Mouse (Mus musculus): ENCODE results near the gene Cdkn1a. TPM values are rescaled to one million over a fixed set of nuclear protein-coding genes. Genes with fewer than 3 reads are reported as not detected.
"Not testable (repeated sequence)": the region's sequence is repeated elsewhere in the genome, so short reads cannot be mapped to it uniquely, and the experiment has no call there.

The Cdkn1a gene
- polyA plus RNA-seq, 1 experiment = 31.1 TPM

DNA sequence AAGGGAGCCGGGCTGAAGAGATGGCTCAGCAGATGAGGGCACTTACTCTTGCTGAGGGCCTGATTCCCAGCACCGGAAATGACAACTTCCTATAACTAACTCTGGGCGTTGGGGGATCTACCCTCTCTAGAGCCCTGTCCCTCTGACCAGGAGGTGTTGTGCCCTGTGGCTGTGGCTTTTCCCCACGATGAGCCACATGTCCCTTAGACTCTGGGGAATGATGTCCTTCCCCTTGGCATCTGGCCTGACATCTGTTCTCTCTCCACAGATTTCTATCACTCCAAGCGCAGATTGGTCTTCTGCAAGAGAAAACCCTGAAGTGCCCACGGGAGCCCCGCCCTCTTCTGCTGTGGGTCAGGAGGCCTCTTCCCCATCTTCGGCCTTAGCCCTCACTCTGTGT lies 8.3 kb downstream of the Cdkn1a start:
- Histone ChIP-seq H3K36me3 (ENCODE audit: control insufficient read depth, insufficient read depth, low read length) (no peaks in the 10 kb centered on the region), H3K27ac (ENCODE audit: control insufficient read depth, insufficient read depth, low read length) (no peak overlapping the region), H3K4me3 (ENCODE audit: control insufficient read depth, insufficient read depth, low read length) (no peak overlapping the region), H3K27me3 (ENCODE audit: control insufficient read depth, insufficient read depth, low read length) (peaks cover 6% of the 10 kb centered on the region; the same call in 1 of the 2 replicates), H3K4me1 (replicated peaks; ENCODE audit: control insufficient read depth, insufficient read depth, low read length) (peaks cover 22% of the 10 kb centered on the region)
- WGBS = 55% methylated on average over 8 of the region's 8 CpGs
- TF ChIP-seq POLR2A (IDR thresholded peaks at IDR 0.05; ENCODE audit: control insufficient read depth, extremely low read depth, insufficient read depth, low read length, poor library complexity) = no peak
- no peak for TF ChIP-seq CTCF (IDR thresholded peaks at IDR 0.05; ENCODE audit: borderline replicate concordance, control insufficient read depth, extremely low read depth, insufficient read depth, low read length, poor library complexity)
- DNase-seq = no peak

DNA sequence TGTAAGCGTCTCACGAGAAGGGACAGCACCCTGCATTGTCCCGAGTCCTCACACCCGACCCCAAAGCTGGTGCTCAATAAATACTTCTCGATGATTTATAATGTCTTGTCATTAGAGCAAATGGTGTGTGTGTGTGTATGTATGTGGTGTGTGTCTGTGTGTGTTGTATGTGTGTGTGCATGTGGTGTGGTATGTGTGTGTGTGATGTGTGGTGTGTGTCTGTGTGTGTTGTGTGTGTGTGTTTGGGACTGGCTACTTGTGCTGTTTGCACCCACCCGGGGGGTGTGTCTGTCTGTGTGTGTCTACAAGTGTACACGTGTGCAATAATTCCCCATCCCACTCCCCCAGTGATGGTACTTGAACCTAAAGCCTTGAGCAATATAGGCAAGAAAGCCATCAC lies 9.9 kb downstream of the Cdkn1a start:
- no peaks in the 10 kb centered on the region for H3K36me3 ChIP-seq (ENCODE audit: control insufficient read depth, insufficient read depth, low read length)
- no peak overlapping the region for H3K27ac ChIP-seq (ENCODE audit: control insufficient read depth, insufficient read depth, low read length)
- DNase-seq = no peak
- TF ChIP-seq POLR2A (IDR thresholded peaks at IDR 0.05; ENCODE audit: control insufficient read depth, extremely low read depth, insufficient read depth, low read length, poor library complexity) (no peak), CTCF (IDR thresholded peaks at IDR 0.05; ENCODE audit: borderline replicate concordance, control insufficient read depth, extremely low read depth, insufficient read depth, low read length, poor library complexity) (no peak)
- 96% methylated on average over 7 of the region's 7 CpGs for WGBS
- H3K4me1 ChIP-seq (replicated peaks; ENCODE audit: control insufficient read depth, insufficient read depth, low read length) = peaks cover 8% of the 10 kb centered on the region
- no peak overlapping the region for H3K4me3 ChIP-seq (ENCODE audit: control insufficient read depth, insufficient read depth, low read length)
- no peaks in the 10 kb centered on the region for H3K27me3 ChIP-seq (ENCODE audit: control insufficient read depth, insufficient read depth, low read length)

DNA sequence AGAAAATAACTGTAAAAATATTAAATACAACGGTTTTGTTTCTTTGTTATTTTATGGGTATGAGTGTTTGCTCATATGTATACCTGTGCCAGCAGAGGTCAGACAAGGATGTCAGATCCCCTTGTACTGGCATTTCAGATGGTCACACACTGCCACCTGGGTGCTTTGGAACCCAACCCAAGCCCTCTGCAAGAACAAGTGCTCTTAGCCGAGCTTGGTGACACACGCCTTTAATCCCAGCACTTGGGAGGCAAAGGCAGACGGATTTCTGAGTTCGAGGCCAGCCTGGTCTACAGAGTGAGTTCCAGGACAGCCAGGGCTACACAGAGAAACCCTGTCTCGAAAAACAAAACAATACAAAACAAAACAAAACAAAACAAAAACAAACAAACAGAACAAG lies 19.6 kb downstream of the Cdkn1a start:
- H3K4me1 ChIP-seq (replicated peaks; ENCODE audit: control insufficient read depth, insufficient read depth, low read length); H3K4me3 ChIP-seq (ENCODE audit: control insufficient read depth, insufficient read depth, low read length); H3K36me3 ChIP-seq (ENCODE audit: control insufficient read depth, insufficient read depth, low read length); DNase-seq; H3K27ac ChIP-seq (ENCODE audit: control insufficient read depth, insufficient read depth, low read length); H3K27me3 ChIP-seq (ENCODE audit: control insufficient read depth, insufficient read depth, low read length): not testable (repeated sequence)
- 93% methylated on average over 6 of the region's 6 CpGs for WGBS

DNA sequence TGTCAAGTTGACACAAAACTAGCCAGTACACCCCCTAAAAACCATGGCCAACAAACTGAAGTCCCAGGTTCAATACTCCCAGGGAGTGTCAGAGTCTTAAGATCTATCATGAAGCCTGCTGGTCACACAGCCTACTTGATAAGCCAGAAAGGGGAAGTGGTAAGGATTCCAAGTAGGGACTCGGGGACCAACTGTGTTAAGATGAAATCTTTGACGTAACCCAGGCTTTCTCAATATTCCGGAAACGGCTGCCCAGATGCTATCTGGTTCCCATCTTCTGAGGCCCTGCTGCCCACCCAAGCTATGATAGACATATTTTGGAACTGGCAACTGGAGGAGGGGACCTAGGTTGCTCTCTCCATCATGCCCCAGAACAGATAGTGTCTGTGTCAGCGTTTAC lies 20.6 kb downstream of the Cdkn1a start:
- DNase-seq = no peak
- Histone ChIP-seq H3K36me3 (ENCODE audit: control insufficient read depth, insufficient read depth, low read length) (no peaks in the 10 kb centered on the region), H3K27ac (ENCODE audit: control insufficient read depth, insufficient read depth, low read length) (no peak overlapping the region), H3K27me3 (ENCODE audit: control insufficient read depth, insufficient read depth, low read length) (no peaks in the 10 kb centered on the region), H3K4me3 (ENCODE audit: control insufficient read depth, insufficient read depth, low read length) (no peak overlapping the region), H3K4me1 (replicated peaks; ENCODE audit: control insufficient read depth, insufficient read depth, low read length) (peaks cover 6% of the 10 kb centered on the region)
- TF ChIP-seq POLR2A (IDR thresholded peaks at IDR 0.05; ENCODE audit: control insufficient read depth, extremely low read depth, insufficient read depth, low read length, poor library complexity) (no peak), CTCF (IDR thresholded peaks at IDR 0.05; ENCODE audit: borderline replicate concordance, control insufficient read depth, extremely low read depth, insufficient read depth, low read length, poor library complexity) (no peak)
- 15% methylated on average over 5 of the region's 5 CpGs for WGBS

DNA sequence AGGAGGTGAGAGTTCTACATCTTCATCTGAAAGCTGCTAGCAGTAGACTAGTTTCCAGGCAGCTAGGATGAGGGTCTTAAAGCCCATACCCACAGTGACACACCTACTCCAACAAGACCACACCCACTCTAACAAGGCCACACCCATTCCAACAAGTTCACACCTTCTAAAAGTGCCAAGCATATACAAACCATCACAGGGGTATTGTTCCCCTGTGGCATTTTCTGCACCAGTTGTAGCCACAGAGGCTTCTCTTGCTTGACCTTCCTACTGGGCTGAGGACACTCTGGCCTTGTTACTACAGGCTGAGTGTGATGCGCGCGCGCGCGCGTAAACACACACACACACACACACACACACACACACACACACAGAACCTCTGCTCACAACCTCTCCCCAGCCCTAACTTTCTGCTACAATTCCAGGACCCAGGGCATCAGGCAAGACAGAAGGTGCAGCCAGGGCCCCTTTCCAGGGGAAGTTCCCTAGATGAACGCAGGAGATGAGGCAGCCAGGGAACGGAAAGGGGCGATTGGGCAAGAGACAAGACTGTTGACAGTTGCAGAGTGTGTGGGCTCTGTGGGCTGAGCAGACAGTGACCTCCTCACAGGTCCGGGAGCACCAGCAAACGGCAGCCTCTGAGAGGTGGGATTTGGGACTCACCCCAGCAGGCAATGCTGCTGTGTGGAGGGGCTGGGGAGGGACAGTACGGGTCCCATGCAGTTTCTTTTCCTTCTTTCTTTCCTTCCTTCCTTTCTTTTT lies 23.0 kb downstream of the Cdkn1a start, which contains the start of gene Rab44:
Gene Rab44, plus strand, starts transcription at position 555 of the 762 bp plus-strand sequence.
- Histone ChIP-seq H3K27me3 (ENCODE audit: control insufficient read depth, insufficient read depth, low read length) (no peaks in the 10 kb centered on the region), H3K36me3 (ENCODE audit: control insufficient read depth, insufficient read depth, low read length) (no peaks in the 10 kb centered on the region), H3K4me3 (ENCODE audit: control insufficient read depth, insufficient read depth, low read length) (no peak within 1 kb of the TSS), H3K27ac (ENCODE audit: control insufficient read depth, insufficient read depth, low read length) (no peak within 1 kb of the TSS), H3K4me1 (replicated peaks; ENCODE audit: control insufficient read depth, insufficient read depth, low read length) (peaks cover 13% of the 10 kb centered on the region)
- TF ChIP-seq CTCF (IDR thresholded peaks at IDR 0.05; ENCODE audit: borderline replicate concordance, control insufficient read depth, extremely low read depth, insufficient read depth, low read length, poor library complexity) = no peak
- DNase-seq = no peak
- WGBS = 72% methylated on average over 13 of the region's 13 CpGs

DNA sequence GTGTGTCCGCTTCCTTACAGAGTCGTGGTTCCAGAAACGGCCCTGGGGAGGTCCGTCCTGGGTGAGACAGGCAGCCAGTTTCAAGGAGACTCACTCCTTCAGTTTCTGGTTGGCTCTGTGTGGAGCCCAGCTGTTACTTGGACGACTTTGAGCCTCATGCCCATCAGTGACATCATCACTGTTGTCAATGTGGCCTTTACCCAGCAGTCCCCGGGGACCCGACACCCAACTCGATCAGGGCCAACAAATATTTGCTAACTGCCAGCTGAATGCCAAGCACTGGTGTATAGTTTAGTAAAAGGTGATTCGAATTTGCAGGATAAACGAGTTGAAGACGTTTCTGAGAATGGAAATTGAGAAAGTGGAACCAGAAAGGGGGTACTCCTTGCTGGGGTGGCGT lies 25.2 kb downstream of the Cdkn1a start:
- 82% methylated on average over 12 of the region's 12 CpGs for WGBS
- Histone ChIP-seq H3K4me3 (ENCODE audit: control insufficient read depth, insufficient read depth, low read length) (no peak overlapping the region), H3K27me3 (ENCODE audit: control insufficient read depth, insufficient read depth, low read length) (no peaks in the 10 kb centered on the region), H3K36me3 (ENCODE audit: control insufficient read depth, insufficient read depth, low read length) (no peaks in the 10 kb centered on the region), H3K4me1 (replicated peaks; ENCODE audit: control insufficient read depth, insufficient read depth, low read length) (peaks cover 20% of the 10 kb centered on the region), H3K27ac (ENCODE audit: control insufficient read depth, insufficient read depth, low read length) (no peak overlapping the region)
- TF ChIP-seq CTCF (IDR thresholded peaks at IDR 0.05; ENCODE audit: borderline replicate concordance, control insufficient read depth, extremely low read depth, insufficient read depth, low read length, poor library complexity) (no peak), POLR2A (IDR thresholded peaks at IDR 0.05; ENCODE audit: control insufficient read depth, extremely low read depth, insufficient read depth, low read length, poor library complexity) (no peak)
- DNase-seq = no peak
